Mouse (Mus musculus): ENCODE results near the gene Olfr1330.
"Not testable (repeated sequence)": the region's sequence is repeated elsewhere in the genome, so short reads cannot be mapped to it uniquely, and the experiment has no call there.

Olfr1330 gene

GRCm38 (mm10) chr4:118888297-118888696 lies at the start of gene Olfr1330:
Olfr1330 (plus strand) TSS chr4:118888597.
- no peak for DNase-seq (ENCODE audit: low read depth)

- DNase-seq (ENCODE audit: low read depth), result no peak
Measured at GRCm38 (mm10) chr4:118861791-118862190, 26.6 kb upstream of the Olfr1330 start.

- DNase-seq (ENCODE audit: low read depth), result no peak
Measured at GRCm38 (mm10) chr4:118862704-118863103, 25.7 kb upstream of the Olfr1330 start.

- DNase-seq (ENCODE audit: low read depth), result no peak
Measured at GRCm38 (mm10) chr4:118864349-118864748, 24.0 kb upstream of the Olfr1330 start, which contains the start of gene Olfr1331. Olfr1331 (plus strand) TSS chr4:118864649.

- no peak for DNase-seq (ENCODE audit: low read depth)
Measured at GRCm38 (mm10) chr4:118867566-118867965, 20.8 kb upstream of the Olfr1330 start.

- no peak for DNase-seq (ENCODE audit: low read depth)
Measured at GRCm38 (mm10) chr4:118901981-118902380, 13.6 kb downstream of the Olfr1330 start.

- not testable (repeated sequence) for DNase-seq (ENCODE audit: low read depth)
Measured at GRCm38 (mm10) chr4:118917365-118917764, 29.0 kb downstream of the Olfr1330 start, which contains the start of gene Olfr1329. Olfr1329 (minus strand) TSS chr4:118917465.

GRCm38 (mm10) chr4:118931326-118931725 lies 42.9 kb downstream of the Olfr1330 start:
- not testable (repeated sequence) for DNase-seq (ENCODE audit: low read depth)

GRCm38 (mm10) chr4:118938512-118938911 lies 50.1 kb downstream of the Olfr1330 start, which contains the start of gene Olfr1328:
Olfr1328 (minus strand) TSS chr4:118938612.
- no peak for DNase-seq (ENCODE audit: low read depth)

Data from fibroblast of lung, adult 2 months (primary cell).